Mouse (Mus musculus) lung, embryonic 15.5 days (tissue): ENCODE results near the gene Gm21983. TPM values are rescaled to one million over a fixed set of nuclear protein-coding genes. Genes with fewer than 3 reads are reported as not detected.

Source experiments
- ATAC-seq: fragments of 200-750 bp; cut with Nextera tagmentation; 2 replicates; pipeline ENCODE4 v1.8.0; 2017; ENCODE audit warnings: moderate number of reproducible peaks, borderline replicate concordance; ENCODE audit not compliant: low FRiP score, low TSS enrichment; ENCODE audit errors: extremely low read depth
- H3K27ac ChIP-seq: fragments of 300-500 bp; sonication (generic); 2 replicates; pipeline ENCODE4 v1.5.1; 2015; ENCODE audit warnings: moderate library complexity, mild to moderate bottlenecking, inconsistent platforms
- H3K27me3 ChIP-seq: fragments of 300-500 bp; sonication (generic); 2 replicates; pipeline ENCODE4 v1.6.1; 2015; ENCODE audit warnings: inconsistent platforms
- H3K36me3 ChIP-seq: fragments of 300-500 bp; sonication (generic); 2 replicates; pipeline ENCODE4 v1.6.1; 2015; ENCODE audit warnings: inconsistent platforms
- H3K4me1 ChIP-seq: fragments of 300-500 bp; sonication (generic); 2 replicates; pipeline ENCODE4 v1.6.1; 2015; ENCODE audit warnings: inconsistent platforms
- H3K4me2 ChIP-seq: fragments of 300-500 bp; sonication (generic); 2 replicates; pipeline ENCODE4 v1.6.1; 2015; ENCODE audit warnings: inconsistent platforms, mild to moderate bottlenecking, moderate library complexity
- H3K4me3 ChIP-seq: fragments of 300-500 bp; sonication (generic); 2 replicates; pipeline ENCODE4 v1.5.1; 2015; ENCODE audit warnings: mild to moderate bottlenecking, inconsistent platforms
- H3K9ac ChIP-seq: fragments of 300-500 bp; sonication (generic); 2 replicates; pipeline ENCODE4 v1.6.1; 2015; ENCODE audit warnings: inconsistent platforms
- H3K9me3 ChIP-seq: fragments of 300-500 bp; sonication (generic); 2 replicates; pipeline ENCODE4 v1.6.1; 2016; ENCODE audit warnings: inconsistent platforms
- WGBS: fragments of 180-500 bp; shearing (Covaris S2); methylation state at CpG from one replicate; pipeline ENCODE4 v1.1.7; 2015; 5-methylcytosine and 5-hydroxymethylcytosine counted together
- polyA plus RNA-seq: library from polyadenylated mRNA; unstranded; fragments of >200 nt; fragmentation: Nextera tagmentation; extraction: Ambion mirVana; gene quantifications from 2 replicates; pipeline ENCODE4 v1.2.1, GENCODE M21; 2015

The Gm21983 gene
- polyA plus RNA-seq = 2.4 and 3.5 TPM in 2 replicates

DNA sequence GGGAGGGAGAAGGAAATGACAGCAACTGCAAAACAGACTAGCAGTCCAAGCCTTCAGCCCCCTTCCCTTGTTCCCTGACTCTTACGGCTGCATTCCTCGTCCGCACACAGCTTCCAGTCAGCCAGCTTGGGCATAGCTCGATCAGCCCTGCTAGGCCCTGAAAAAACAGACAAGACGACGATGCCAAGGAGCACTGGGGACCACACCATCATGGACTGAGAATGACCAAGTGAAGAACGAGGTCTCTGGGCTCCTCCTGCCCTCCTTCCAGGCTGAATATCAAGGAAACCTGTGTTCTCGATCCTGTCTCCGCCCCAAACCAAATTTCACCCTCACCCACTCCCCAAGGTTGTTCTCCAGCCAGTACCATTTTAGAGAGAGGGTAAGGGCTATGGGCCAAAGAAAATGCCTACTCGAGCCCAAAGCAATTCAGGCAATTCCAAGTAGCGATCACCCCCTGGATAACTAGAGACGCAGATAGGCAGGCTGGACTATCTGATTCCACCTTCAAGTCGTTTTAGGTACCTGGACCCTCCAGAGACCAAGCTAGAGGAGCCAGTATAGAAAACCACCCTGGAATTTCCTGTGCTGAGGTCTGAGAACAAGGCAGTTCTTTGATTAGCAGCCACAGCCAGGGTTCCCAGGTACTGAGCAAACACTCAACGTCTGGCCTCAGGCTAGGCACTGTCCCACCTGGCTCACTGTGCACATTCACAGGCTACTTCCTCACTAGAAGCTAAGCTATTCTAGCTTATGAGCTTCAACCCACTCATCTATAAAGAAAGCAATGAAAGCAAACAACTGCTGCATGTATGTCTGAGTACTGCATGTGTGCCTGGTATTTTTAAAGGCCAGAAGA lies at the start of gene Gm21983, which contains the start of gene Mia:
Gm21983 (minus strand) TSS at position 250 of the 859 bp plus-strand sequence.
Mia (minus strand) TSS at position 321 of the 859 bp plus-strand sequence.
- Histone ChIP-seq H3K27me3 (no peaks in the 10 kb centered on the region), H3K4me2 (peak within 1 kb of the TSS; percentile 58), H3K27ac (peak within 1 kb of the TSS; percentile 98), H3K4me3 (peak within 1 kb of the TSS; percentile 82), H3K4me1 (peaks cover 25% of the 10 kb centered on the region), H3K9ac (peak within 1 kb of the TSS; percentile 35), H3K9me3 (no peaks in the 10 kb centered on the region), H3K36me3 (peaks cover 26% of the 10 kb centered on the region)
- 47% methylated on average over 14 of the region's 14 CpGs for WGBS
- 0 out of 2 replicates have a peak, but pooled peaks have one; percentile 5 for ATAC-seq

DNA sequence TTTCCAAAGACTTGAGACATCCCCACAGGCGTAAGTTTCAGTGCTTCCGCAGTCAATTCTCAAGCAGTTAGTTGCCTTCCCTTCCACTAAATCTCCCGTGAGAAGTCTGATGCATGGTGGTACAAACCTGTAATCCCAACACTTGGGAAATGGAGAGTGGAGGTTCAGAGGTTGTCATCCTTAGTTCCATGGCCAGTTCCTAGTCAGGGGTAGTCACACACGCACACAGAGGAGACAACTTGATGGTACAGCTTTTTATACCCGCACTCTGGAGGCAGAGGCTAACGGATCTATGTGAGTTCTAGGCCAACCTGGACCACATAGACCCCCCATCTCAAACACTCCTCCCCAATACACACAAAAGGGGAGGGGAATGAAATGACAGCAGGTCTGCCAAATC lies 48.0 kb upstream of the Gm21983 start:
- Histone ChIP-seq H3K4me3 (peak overlapping the region; percentile 80), H3K4me2 (peak overlapping the region; percentile 83), H3K4me1 (peaks cover 60% of the 10 kb centered on the region), H3K9ac (peak overlapping the region; percentile 74), H3K36me3 (no peaks in the 10 kb centered on the region), H3K27ac (peak overlapping the region; percentile 87), H3K9me3 (no peaks in the 10 kb centered on the region), H3K27me3 (no peaks in the 10 kb centered on the region)
- no peak for ATAC-seq
- 12% methylated on average over 6 of the region's 6 CpGs for WGBS

GRCm38 (mm10) chr7:27228281-27228821 lies 47.5 kb upstream of the Gm21983 start, which contains the start of gene Itpkc:
Gene Itpkc, minus strand, starts transcription at chr7:27228661.
- under 1% methylated on average over 48 of the region's 49 CpGs for WGBS
- Histone ChIP-seq H3K9me3 (no peaks in the 10 kb centered on the region), H3K4me3 (peak within 1 kb of the TSS; percentile 80), H3K36me3 (no peaks in the 10 kb centered on the region), H3K9ac (peak within 1 kb of the TSS; percentile 74), H3K4me2 (peak within 1 kb of the TSS; percentile 83), H3K27me3 (no peaks in the 10 kb centered on the region), H3K4me1 (peaks cover 58% of the 10 kb centered on the region), H3K27ac (peak within 1 kb of the TSS; percentile 87)
- peak; percentile 83 for ATAC-seq

- peak overlapping the region; percentile 80 for H3K4me3 ChIP-seq
- H3K36me3 ChIP-seq = no peaks in the 10 kb centered on the region
- 3% methylated on average over 10 of the region's 10 CpGs for WGBS
- H3K9ac ChIP-seq = peak overlapping the region; percentile 74
- peak overlapping the region; percentile 87 for H3K27ac ChIP-seq
- H3K27me3 ChIP-seq = no peaks in the 10 kb centered on the region
- peak overlapping the region; percentile 83 for H3K4me2 ChIP-seq
- ATAC-seq = no peak; the same call in 1 of the 2 replicates
- H3K9me3 ChIP-seq = no peaks in the 10 kb centered on the region
- H3K4me1 ChIP-seq = peaks cover 56% of the 10 kb centered on the region
These were observed 46.8 kb upstream of the Gm21983 start for GRCm38 (mm10) chr7:27227676-27228075.

GRCm38 (mm10) chr7:27227276-27227675 lies 46.4 kb upstream of the Gm21983 start:
- peak overlapping the region; percentile 74 for H3K9ac ChIP-seq
- no peak for ATAC-seq
- peaks cover 52% of the 10 kb centered on the region for H3K4me1 ChIP-seq
- H3K4me3 ChIP-seq = peak overlapping the region; percentile 80
- 19% methylated on average over 9 of the region's 9 CpGs for WGBS
- H3K27me3 ChIP-seq = no peaks in the 10 kb centered on the region
- no peaks in the 10 kb centered on the region for H3K9me3 ChIP-seq
- H3K4me2 ChIP-seq = peak overlapping the region; percentile 83
- no peak overlapping the region for H3K27ac ChIP-seq
- H3K36me3 ChIP-seq = no peaks in the 10 kb centered on the region

- no peak overlapping the region for H3K27ac ChIP-seq
These were observed 44.1 kb upstream of the Gm21983 start for GRCm38 (mm10) chr7:27224877-27225575.

GRCm38 (mm10) chr7:27222538-27222937 lies 41.7 kb upstream of the Gm21983 start:
- H3K27ac ChIP-seq = no peak overlapping the region
- peaks cover 20% of the 10 kb centered on the region for H3K36me3 ChIP-seq
- H3K9me3 ChIP-seq = no peaks in the 10 kb centered on the region
- H3K4me2 ChIP-seq = no peak overlapping the region
- H3K27me3 ChIP-seq = no peaks in the 10 kb centered on the region
- peaks cover 39% of the 10 kb centered on the region for H3K4me1 ChIP-seq
- no peak overlapping the region for H3K4me3 ChIP-seq
- H3K9ac ChIP-seq = no peak overlapping the region
- WGBS = 62% methylated on average over 1 of the region's 1 CpGs
- no peak for ATAC-seq

More at GRCm38 (mm10) chr7:27224877-27225575, 44.1 kb upstream of the Gm21983 start:
- Histone ChIP-seq H3K36me3 (peaks cover 5% of the 10 kb centered on the region; the same call in 1 of the 2 replicates), H3K27me3 (no peaks in the 10 kb centered on the region), H3K4me2 (peak overlapping the region; percentile 83; the same call in 1 of the 2 replicates), H3K4me1 (peaks cover 47% of the 10 kb centered on the region), H3K9me3 (no peaks in the 10 kb centered on the region), H3K9ac (peak overlapping the region; percentile 22; the same call in 1 of the 2 replicates), H3K4me3 (no peak overlapping the region)
- 66% methylated on average over 9 of the region's 11 CpGs for WGBS
- ATAC-seq = no peak

DNA sequence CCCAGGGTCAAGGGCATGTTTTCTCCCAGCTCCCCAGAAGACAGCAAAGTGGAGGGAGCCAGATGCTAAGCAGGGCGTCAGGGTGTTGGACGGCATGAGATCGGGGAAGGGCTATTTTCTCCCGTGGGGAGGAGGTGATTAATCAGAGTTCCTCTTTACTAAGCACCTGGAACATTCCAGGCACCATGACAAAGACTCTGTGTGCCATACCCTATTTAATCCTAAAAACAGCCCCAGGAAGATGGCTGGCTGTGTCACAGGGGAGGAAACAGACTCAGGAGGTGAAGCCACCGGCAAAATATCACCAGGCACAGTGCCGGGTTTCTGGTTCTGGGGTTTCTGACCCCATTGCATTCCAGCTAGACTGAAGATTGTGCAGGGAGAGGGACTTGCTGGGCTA lies 41.1 kb upstream of the Gm21983 start:
- no peak for ATAC-seq
- Histone ChIP-seq H3K27ac (no peak overlapping the region), H3K27me3 (no peaks in the 10 kb centered on the region), H3K4me1 (peaks cover 33% of the 10 kb centered on the region), H3K4me2 (no peak overlapping the region), H3K9ac (no peak overlapping the region), H3K4me3 (no peak overlapping the region), H3K9me3 (no peaks in the 10 kb centered on the region), H3K36me3 (peaks cover 20% of the 10 kb centered on the region)
- 69% methylated on average over 6 of the region's 6 CpGs for WGBS

- WGBS = 79% methylated on average over 11 of the region's 11 CpGs
- no peak overlapping the region for H3K4me3 ChIP-seq
- ATAC-seq = no peak
- no peaks in the 10 kb centered on the region for H3K27me3 ChIP-seq
- no peak overlapping the region for H3K27ac ChIP-seq
- no peaks in the 10 kb centered on the region for H3K9me3 ChIP-seq
- H3K4me2 ChIP-seq = no peak overlapping the region
- peaks cover 13% of the 10 kb centered on the region for H3K4me1 ChIP-seq
- H3K36me3 ChIP-seq = peaks cover 26% of the 10 kb centered on the region
- no peak overlapping the region for H3K9ac ChIP-seq
These were observed 39.1 kb upstream of the Gm21983 start for GRCm38 (mm10) chr7:27219937-27220336.

DNA sequence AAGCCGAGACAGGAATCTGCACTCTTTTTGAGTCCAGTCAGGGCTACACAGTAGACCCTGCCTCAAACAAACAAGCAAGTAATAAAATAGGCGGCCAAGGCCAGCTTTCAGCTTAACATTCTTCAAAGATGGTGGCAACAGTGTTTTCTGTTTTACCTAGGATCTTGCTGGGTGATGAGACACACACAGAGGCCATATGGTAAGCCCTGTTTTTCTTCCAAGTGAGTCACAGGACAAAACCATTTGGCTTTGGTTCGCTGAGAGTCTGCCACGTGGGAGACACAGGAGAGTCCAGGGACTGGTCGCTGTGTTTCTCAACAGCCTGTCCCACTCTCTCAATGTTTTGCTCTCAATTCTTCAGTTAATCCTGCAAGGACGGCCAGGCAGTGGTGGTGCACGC lies 37.7 kb upstream of the Gm21983 start:
- Histone ChIP-seq H3K36me3 (peaks cover 36% of the 10 kb centered on the region), H3K4me3 (no peak overlapping the region), H3K9ac (no peak overlapping the region), H3K27me3 (no peaks in the 10 kb centered on the region), H3K4me1 (no peaks in the 10 kb centered on the region), H3K27ac (no peak overlapping the region), H3K9me3 (no peaks in the 10 kb centered on the region), H3K4me2 (no peak overlapping the region)
- ATAC-seq = no peak
- WGBS = 81% methylated on average over 7 of the region's 7 CpGs

GRCm38 (mm10) chr7:27212626-27213025 lies 31.7 kb upstream of the Gm21983 start:
- 82% methylated on average over 2 of the region's 2 CpGs for WGBS
- H3K27ac ChIP-seq = no peak overlapping the region
- no peak overlapping the region for H3K4me2 ChIP-seq
- peaks cover 46% of the 10 kb centered on the region for H3K36me3 ChIP-seq
- H3K9me3 ChIP-seq = no peaks in the 10 kb centered on the region
- H3K9ac ChIP-seq = no peak overlapping the region
- H3K27me3 ChIP-seq = no peaks in the 10 kb centered on the region
- H3K4me3 ChIP-seq = no peak overlapping the region
- no peaks in the 10 kb centered on the region for H3K4me1 ChIP-seq
- ATAC-seq = no peak
